Mouse (Mus musculus): Measurements from ENCODE around the gene Lamc2. TPM values are rescaled to one million over a fixed set of nuclear protein-coding genes. Genes with fewer than 3 reads are reported as not detected.

Gene Lamc2
- polyA plus RNA-seq, 1 experiment from 2014 or later = 14.5 TPM

DNA sequence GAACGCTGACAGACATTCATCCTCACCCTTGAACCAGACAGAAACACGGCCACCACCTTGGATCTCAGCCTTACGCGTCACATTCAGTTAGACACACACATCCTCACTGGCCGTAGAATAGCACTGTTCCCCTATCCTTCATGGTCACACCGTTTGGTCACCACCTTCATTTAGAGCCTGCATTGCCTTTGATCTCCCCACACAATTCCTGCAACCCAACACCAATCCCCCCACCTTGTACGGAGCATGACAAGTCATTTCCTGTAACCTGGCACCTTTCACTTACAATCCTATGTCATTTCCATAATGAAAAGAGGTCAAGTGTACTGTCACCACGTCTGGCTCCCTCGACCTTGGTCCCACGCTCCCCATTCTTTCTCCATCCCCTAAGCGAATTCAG, 42.2 kb downstream of the Lamc2 start:
- Histone ChIP-seq H3K4me3 (replicated peaks) (no peak overlapping the region), H3K36me3 (no peaks in the 10 kb centered on the region), H3K4me2 (replicated peaks) (no peak overlapping the region), H3K27ac (replicated peaks) (no peak overlapping the region), H3K27me3 (no peaks in the 10 kb centered on the region), H3K9me3 (replicated peaks) (no peaks in the 10 kb centered on the region), H3K9ac (no peak overlapping the region), H3K4me1 (peaks cover 20% of the 10 kb centered on the region; the same call in 1 of the 2 replicates)
- ATAC-seq (ENCODE audit: insufficient number of reproducible peaks, low FRiP score, low TSS enrichment, low read depth) = no peak
- WGBS = 72% methylated on average over 11 of the region's 11 CpGs

DNA sequence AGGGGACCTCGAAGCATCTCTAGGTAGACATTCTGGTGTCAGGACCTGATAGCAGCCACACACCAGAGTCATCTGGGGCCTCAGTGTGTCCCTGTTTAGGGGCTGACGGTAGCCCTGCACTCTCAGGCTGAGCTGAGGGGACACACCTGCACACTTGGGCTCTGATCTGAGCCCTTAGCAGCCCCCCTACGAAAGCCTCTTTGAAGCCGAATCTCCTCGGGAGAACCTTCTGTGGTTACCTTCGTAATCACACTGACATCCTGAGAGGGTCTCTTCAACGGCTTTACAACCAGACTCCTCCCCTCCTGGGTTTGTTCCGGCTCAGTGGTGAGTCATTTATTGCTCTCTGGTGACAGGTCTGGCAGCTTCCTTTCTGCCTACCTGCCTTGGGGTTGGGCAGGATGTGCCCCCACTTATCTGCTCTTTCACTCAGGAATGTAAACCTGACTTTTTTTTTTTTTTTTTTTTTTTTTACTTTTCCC, 45.5 kb downstream of the Lamc2 start:
- Histone ChIP-seq H3K9me3 (replicated peaks) (no peaks in the 10 kb centered on the region), H3K4me2 (replicated peaks) (no peak overlapping the region), H3K27me3 (no peaks in the 10 kb centered on the region), H3K4me1 (peaks cover 20% of the 10 kb centered on the region; the same call in 1 of the 2 replicates), H3K27ac (replicated peaks) (peak overlapping the region; percentile 24; the same call in 1 of the 2 replicates), H3K4me3 (replicated peaks) (no peak overlapping the region), H3K36me3 (no peaks in the 10 kb centered on the region), H3K9ac (no peak overlapping the region)
- 37% methylated on average over 8 of the region's 8 CpGs for WGBS
- peak; percentile 53; the same call in 1 of the 2 replicates for ATAC-seq (ENCODE audit: insufficient number of reproducible peaks, low FRiP score, low TSS enrichment, low read depth)

DNA sequence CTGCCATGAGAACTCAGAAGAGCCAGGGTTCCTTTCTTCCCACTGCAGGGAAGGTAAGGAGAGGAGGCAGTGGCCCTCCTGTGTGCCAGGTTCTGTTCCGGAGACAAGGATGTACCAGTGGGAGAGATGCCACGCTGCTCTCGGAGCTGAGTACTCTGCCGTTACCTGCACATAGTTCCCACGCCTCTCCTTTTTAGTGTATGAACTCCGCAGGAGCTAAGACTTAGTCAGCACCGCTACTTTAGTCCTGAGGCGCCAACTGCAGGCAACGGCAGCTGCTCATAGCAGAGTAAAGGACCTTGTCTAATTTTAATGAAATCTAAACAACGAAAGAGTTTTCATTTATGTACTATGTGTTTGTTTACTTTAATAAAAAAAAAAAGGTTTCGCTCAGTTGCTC, 46.0 kb downstream of the Lamc2 start:
- Histone ChIP-seq H3K27me3 (no peaks in the 10 kb centered on the region), H3K4me2 (replicated peaks) (no peak overlapping the region), H3K4me3 (replicated peaks) (no peak overlapping the region), H3K9ac (no peak overlapping the region), H3K9me3 (replicated peaks) (no peaks in the 10 kb centered on the region), H3K4me1 (peaks cover 19% of the 10 kb centered on the region; the same call in 1 of the 2 replicates), H3K27ac (replicated peaks) (peak overlapping the region; percentile 24; the same call in 1 of the 2 replicates), H3K36me3 (no peaks in the 10 kb centered on the region)
- ATAC-seq (ENCODE audit: insufficient number of reproducible peaks, low FRiP score, low TSS enrichment, low read depth) = no peak
- WGBS = 66% methylated on average over 11 of the region's 11 CpGs

DNA sequence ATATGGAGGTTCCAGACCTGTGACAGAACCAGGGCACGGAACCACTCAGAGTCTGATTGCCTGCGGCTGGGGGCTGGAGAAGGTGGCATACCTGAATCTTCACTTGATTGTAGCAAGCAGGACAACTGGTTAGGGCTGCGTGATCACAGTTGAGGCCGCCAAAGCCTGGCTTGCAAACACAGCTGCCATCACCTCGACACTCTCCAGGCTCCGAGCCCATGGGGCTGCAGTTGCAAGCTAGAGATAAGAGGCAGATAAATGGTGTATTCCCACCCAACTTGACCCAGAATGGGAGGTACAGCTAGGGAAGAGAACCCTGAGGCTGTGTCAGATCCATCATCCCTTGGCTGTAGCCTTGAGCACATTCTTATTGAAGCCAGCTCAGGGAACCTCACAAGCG, 46.6 kb downstream of the Lamc2 start:
- WGBS = 70% methylated on average over 7 of the region's 7 CpGs

DNA sequence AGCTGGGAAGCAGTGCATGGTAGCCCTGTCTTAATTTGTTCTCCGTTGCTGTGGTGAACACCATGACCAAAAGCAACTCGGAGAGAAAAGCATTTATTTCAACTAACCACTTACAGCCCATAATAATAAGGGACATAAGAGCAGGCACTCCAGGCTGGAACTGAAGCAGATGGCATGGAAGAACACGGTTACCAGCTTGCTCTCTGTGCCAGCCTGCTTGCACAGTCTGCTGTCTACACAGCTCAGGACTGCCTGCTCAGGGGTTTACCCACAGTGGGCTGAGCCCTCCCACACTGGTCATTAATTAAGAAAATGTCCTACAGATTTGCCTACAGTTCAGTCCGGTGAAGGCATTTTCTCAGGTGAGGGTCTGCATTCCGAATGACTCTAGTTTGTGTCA, 47.8 kb downstream of the Lamc2 start:
- 0 out of 2 replicates have a peak, but pooled peaks have one; percentile 69 for ATAC-seq (ENCODE audit: insufficient number of reproducible peaks, low FRiP score, low TSS enrichment, low read depth)
- WGBS = 60% methylated on average over 5 of the region's 5 CpGs
- no peak overlapping the region for H3K4me2 ChIP-seq (replicated peaks)

More for the DNA sequence above, 46.6 kb downstream of the Lamc2 start:
- ATAC-seq (ENCODE audit: insufficient number of reproducible peaks, low FRiP score, low TSS enrichment, low read depth) = no peak
- H3K4me3 ChIP-seq (replicated peaks) = no peak overlapping the region
- H3K27me3 ChIP-seq = no peaks in the 10 kb centered on the region
- no peaks in the 10 kb centered on the region for H3K36me3 ChIP-seq
- peaks cover 21% of the 10 kb centered on the region; the same call in 1 of the 2 replicates for H3K4me1 ChIP-seq
- H3K4me2 ChIP-seq (replicated peaks) = no peak overlapping the region
- H3K27ac ChIP-seq (replicated peaks) = no peak overlapping the region
- H3K9me3 ChIP-seq (replicated peaks) = no peaks in the 10 kb centered on the region
- no peak overlapping the region for H3K9ac ChIP-seq

DNA sequence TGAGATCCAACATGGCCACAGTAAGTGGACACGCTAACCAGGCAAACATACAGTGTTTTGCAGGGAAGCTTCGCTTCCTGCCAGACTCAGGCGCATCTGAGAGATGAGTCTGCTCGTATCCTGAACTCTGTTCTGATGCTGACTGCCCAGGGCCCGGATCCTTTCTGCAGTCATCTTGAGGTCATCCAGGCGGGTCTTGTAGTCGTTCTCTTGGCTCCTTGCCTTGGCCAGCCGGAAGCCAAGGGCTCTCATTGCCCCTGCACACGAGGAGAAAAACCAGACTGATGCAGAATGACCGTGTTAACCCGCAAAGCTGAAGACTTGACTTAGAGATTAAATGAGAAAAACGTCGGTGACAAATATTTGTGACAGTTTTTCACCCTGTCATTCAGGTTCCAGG, 49.6 kb downstream of the Lamc2 start:
- no peak for ATAC-seq (ENCODE audit: insufficient number of reproducible peaks, low FRiP score, low TSS enrichment, low read depth)
- Histone ChIP-seq H3K27ac (replicated peaks) (no peak overlapping the region), H3K9me3 (replicated peaks) (no peaks in the 10 kb centered on the region), H3K36me3 (no peaks in the 10 kb centered on the region), H3K27me3 (no peaks in the 10 kb centered on the region), H3K9ac (no peak overlapping the region), H3K4me2 (replicated peaks) (no peak overlapping the region), H3K4me1 (peaks cover 29% of the 10 kb centered on the region), H3K4me3 (replicated peaks) (no peak overlapping the region)
- WGBS = 79% methylated on average over 13 of the region's 13 CpGs

More for the DNA sequence above, 47.8 kb downstream of the Lamc2 start:
- no peaks in the 10 kb centered on the region for H3K9me3 ChIP-seq (replicated peaks)
- no peaks in the 10 kb centered on the region for H3K27me3 ChIP-seq
- peaks cover 29% of the 10 kb centered on the region for H3K4me1 ChIP-seq
- H3K36me3 ChIP-seq = no peaks in the 10 kb centered on the region
- H3K27ac ChIP-seq (replicated peaks) = no peak overlapping the region
- H3K9ac ChIP-seq = no peak overlapping the region
- no peak overlapping the region for H3K4me3 ChIP-seq (replicated peaks)

DNA sequence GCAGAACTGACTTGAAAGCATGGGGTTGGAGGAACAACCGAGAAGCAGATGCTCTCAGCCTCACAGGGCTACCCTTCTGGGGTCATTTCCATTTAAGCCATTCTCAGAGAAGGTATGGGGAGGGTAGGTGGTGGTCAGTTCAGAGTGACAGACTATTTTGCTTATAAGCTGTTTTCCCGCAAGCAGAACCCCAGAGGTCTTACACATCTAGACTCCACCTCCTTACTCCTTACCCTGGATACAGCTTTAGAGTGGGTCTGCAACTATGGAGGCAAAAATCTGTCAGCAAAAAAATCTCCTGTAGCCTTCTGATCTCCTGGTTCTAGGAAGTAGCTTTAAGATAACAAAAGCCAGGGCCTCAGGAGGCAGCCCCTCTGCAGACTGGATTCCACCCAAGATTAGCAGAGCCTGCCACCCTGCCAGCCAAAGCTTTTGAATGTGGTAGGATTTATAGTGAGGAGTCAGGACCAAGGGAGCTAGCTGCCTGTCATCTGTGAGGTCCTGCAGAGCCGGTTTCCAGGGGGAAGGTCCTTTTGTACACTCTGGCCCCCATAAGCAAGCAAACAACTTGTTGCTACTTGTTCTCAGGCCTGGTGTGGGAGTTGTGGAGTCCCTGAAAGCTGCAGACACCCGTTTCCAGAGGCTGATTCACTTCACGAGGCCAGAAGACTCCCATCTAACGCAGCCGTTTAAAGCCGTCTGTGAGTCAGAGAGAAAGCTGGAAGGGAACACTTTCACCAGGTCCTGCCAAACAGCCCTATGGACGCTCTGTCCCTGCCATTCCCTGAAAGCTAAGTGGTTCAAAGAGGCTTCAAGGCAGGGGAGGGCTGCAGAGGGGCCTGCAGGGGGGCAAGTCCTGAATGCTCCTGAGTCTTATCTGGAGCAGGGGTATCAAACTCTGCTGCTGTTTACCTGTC, 52.1 kb downstream of the Lamc2 start:
- H3K36me3 ChIP-seq = no peaks in the 10 kb centered on the region
- H3K4me2 ChIP-seq (replicated peaks) = peak overlapping the region; percentile 11; the same call in 1 of the 2 replicates
- 24% methylated on average over 9 of the region's 9 CpGs for WGBS
- H3K4me3 ChIP-seq (replicated peaks) = no peak overlapping the region
- ATAC-seq (ENCODE audit: insufficient number of reproducible peaks, low FRiP score, low TSS enrichment, low read depth) = no peak
- H3K27ac ChIP-seq (replicated peaks) = peak overlapping the region; percentile 74
- no peak overlapping the region for H3K9ac ChIP-seq
- peaks cover 12% of the 10 kb centered on the region for H3K4me1 ChIP-seq
- no peaks in the 10 kb centered on the region for H3K27me3 ChIP-seq
- no peaks in the 10 kb centered on the region for H3K9me3 ChIP-seq (replicated peaks)

DNA sequence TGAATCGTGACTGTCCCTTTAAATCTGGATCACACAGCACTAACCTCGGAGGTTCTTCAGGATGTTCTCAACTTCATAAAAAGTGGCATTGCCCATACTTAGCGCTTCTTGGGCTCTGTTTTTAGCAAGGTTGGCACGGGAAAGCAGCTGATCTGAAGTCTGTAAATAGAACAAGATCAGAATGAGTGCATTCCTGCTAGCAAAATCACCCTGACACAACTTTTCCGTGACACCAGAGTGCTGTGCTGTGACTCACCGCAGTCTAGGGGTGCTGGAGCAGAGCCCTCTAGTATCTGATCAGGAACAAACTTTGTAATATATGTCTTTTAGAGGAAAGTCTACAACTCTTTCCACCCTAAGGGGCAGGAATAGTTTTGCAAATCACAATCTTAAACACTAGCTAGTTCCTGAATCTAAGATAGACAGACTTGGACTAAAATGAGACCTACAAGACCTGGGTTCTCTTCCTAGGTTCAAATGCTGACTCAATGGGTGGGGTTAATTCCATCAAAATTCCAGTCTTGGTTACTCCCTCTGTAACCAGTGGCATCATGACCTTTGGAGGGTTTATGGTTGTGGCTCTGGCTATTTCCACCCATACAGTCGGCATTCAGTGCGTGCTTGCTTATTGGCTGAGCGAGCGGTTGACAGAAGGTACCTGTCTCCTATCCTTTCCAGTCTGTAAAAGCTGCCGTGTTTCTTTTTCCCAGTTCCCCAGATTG, 56.1 kb downstream of the Lamc2 start:
- H3K9me3 ChIP-seq (replicated peaks) = no peaks in the 10 kb centered on the region
- no peaks in the 10 kb centered on the region for H3K36me3 ChIP-seq
- no peak overlapping the region for H3K4me2 ChIP-seq (replicated peaks)
- ATAC-seq (ENCODE audit: insufficient number of reproducible peaks, low FRiP score, low TSS enrichment, low read depth) = no peak
- no peak overlapping the region for H3K4me3 ChIP-seq (replicated peaks)
- no peak overlapping the region for H3K27ac ChIP-seq (replicated peaks)
- 78% methylated on average over 11 of the region's 11 CpGs for WGBS
- no peak overlapping the region for H3K9ac ChIP-seq
- H3K4me1 ChIP-seq = peaks cover 10% of the 10 kb centered on the region
- H3K27me3 ChIP-seq = no peaks in the 10 kb centered on the region

DNA sequence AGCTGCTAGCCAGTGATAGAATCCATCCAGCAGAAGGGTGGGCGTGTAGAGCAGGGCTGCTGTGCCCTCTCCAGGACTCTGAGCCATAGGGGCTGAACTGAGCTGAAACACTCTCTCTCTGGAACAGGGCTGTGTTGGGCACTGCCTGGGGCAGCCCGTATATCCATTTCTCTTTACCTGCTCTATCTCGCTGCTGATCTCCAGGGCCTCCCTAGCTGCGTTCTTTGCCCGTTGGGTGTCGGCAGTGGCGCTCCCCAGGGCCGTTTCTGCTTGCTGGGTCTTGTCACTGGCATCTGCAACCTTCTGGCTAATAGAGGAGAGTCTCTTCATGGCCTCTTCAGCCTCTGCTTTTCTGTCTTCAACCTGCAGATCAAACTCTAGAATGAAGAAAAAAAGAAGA, 57.5 kb downstream of the Lamc2 start:
- Histone ChIP-seq H3K36me3 (no peaks in the 10 kb centered on the region), H3K4me2 (replicated peaks) (no peak overlapping the region), H3K27me3 (no peaks in the 10 kb centered on the region), H3K9ac (no peak overlapping the region), H3K27ac (replicated peaks) (no peak overlapping the region), H3K4me1 (no peaks in the 10 kb centered on the region), H3K9me3 (replicated peaks) (no peaks in the 10 kb centered on the region), H3K4me3 (replicated peaks) (no peak overlapping the region)
- ATAC-seq (ENCODE audit: insufficient number of reproducible peaks, low FRiP score, low TSS enrichment, low read depth) = no peak
- 56% methylated on average over 8 of the region's 8 CpGs for WGBS

DNA sequence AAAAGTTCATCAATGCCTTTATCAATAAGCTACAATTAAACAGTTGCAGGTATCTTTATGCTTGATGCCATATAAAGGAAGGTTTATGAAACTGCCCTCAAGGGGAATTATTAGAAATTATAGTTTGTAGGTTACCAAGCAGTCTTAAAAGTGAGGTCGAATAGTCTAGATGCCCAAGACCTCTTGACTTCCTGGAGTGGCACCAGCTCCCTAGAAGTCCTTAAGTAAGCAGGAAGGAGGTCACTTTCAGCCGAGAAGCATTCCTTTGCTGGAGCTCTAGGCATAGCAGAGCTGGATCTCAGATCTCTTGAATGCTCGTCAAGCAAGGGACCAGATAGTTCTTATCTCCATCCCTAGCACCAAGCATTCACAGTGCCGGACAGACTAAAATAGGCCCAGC, 58.6 kb downstream of the Lamc2 start:
- WGBS = 79% methylated on average over 4 of the region's 4 CpGs
- no peaks in the 10 kb centered on the region for H3K9me3 ChIP-seq (replicated peaks)
- ATAC-seq (ENCODE audit: insufficient number of reproducible peaks, low FRiP score, low TSS enrichment, low read depth) = no peak
- H3K4me3 ChIP-seq (replicated peaks) = no peak overlapping the region
- no peaks in the 10 kb centered on the region for H3K27me3 ChIP-seq
- H3K36me3 ChIP-seq = no peaks in the 10 kb centered on the region
- no peak overlapping the region for H3K4me2 ChIP-seq (replicated peaks)
- H3K4me1 ChIP-seq = no peaks in the 10 kb centered on the region
- H3K27ac ChIP-seq (replicated peaks) = no peak overlapping the region
- no peak overlapping the region for H3K9ac ChIP-seq
